Mouse (Mus musculus) embryonic facial prominence, embryonic 14.5 days (tissue): ENCODE results near the gene Stard13. TPM values are rescaled to one million over a fixed set of nuclear protein-coding genes. Genes with fewer than 3 reads are reported as not detected.

Source experiments
- ATAC-seq: fragments of 200-750 bp; cut with Nextera tagmentation; 2 replicates; pipeline ENCODE4 v1.8.0; 2017; ENCODE audit warnings: low read depth, moderate number of reproducible peaks, moderate TSS enrichment
- DNase-seq: peaks from one replicate; pipeline ENCODE4 v3.0.0-alpha.2; 2015; ENCODE audit warnings: low spot score
- H3K27ac ChIP-seq: fragments of 300-500 bp; sonication (generic); replicated peaks from 2 replicates; pipeline ENCODE4 v1.5.1; 2014; ENCODE audit warnings: low read depth, mild to moderate bottlenecking, low read length, moderate library complexity
- H3K27me3 ChIP-seq: fragments of 300-500 bp; sonication (generic); replicated peaks from 2 replicates; pipeline ENCODE4 v1.6.1; 2014; ENCODE audit warnings: low read length; ENCODE audit not compliant: control insufficient read depth, insufficient read depth
- H3K36me3 ChIP-seq: fragments of 300-500 bp; sonication (generic); 2 replicates; pipeline ENCODE4 v1.6.1; 2014; ENCODE audit warnings: low read length, mixed read lengths; ENCODE audit not compliant: control insufficient read depth, insufficient read depth
- H3K4me1 ChIP-seq: fragments of 300-500 bp; sonication (generic); 2 replicates; pipeline ENCODE4 v1.6.1; 2014; ENCODE audit warnings: antibody characterized with exemption, low read length; ENCODE audit not compliant: control insufficient read depth, insufficient read depth
- H3K4me2 ChIP-seq: fragments of 300-500 bp; sonication (generic); 2 replicates; pipeline ENCODE4 v1.6.1; 2014; ENCODE audit warnings: low read depth, mild to moderate bottlenecking, low read length, moderate library complexity, mixed read lengths
- H3K4me3 ChIP-seq: fragments of 300-500 bp; sonication (generic); 2 replicates; pipeline ENCODE4 v1.5.1; 2014; ENCODE audit warnings: low read depth, mild to moderate bottlenecking, low read length
- H3K9ac ChIP-seq: fragments of 300-500 bp; sonication (generic); 2 replicates; pipeline ENCODE4 v1.6.1; 2014; ENCODE audit warnings: low read depth, mild to moderate bottlenecking, low read length, moderate library complexity, mixed read lengths
- H3K9me3 ChIP-seq: fragments of 300-500 bp; sonication (generic); 2 replicates; pipeline ENCODE4 v1.6.1; 2016; ENCODE audit warnings: low read length; ENCODE audit not compliant: control insufficient read depth
- WGBS: fragments of 180-500 bp; shearing (Covaris S2); extraction: QIAGEN DNeasy Blood & Tissue Kit; methylation state at CpG from one replicate; pipeline ENCODE4 v1.1.7; 2014; 5-methylcytosine and 5-hydroxymethylcytosine counted together
- polyA plus RNA-seq: library from polyadenylated mRNA; unstranded; fragments of >200 nt; fragmentation: Nextera tagmentation; extraction: Ambion mirVana; gene quantifications from 2 replicates; pipeline ENCODE4 v1.2.1, GENCODE M21; 2014

Stard13 gene
- polyA plus RNA-seq, 1 experiment from 2014 or later: 13.3 TPM

GRCm38 (mm10) chr5:151168191-151168590, 65.4 kb downstream of the Stard13 start:
- H3K27me3 ChIP-seq: no peaks in the 10 kb centered on the region
- H3K9ac ChIP-seq: no peak overlapping the region
- no peak overlapping the region for H3K27ac ChIP-seq
- H3K36me3 ChIP-seq: no peaks in the 10 kb centered on the region
- H3K4me3 ChIP-seq: no peak overlapping the region
- no peaks in the 10 kb centered on the region for H3K9me3 ChIP-seq
- 0 out of 2 replicates have a peak, but pooled peaks cover 3% of the 10 kb centered on the region for H3K4me1 ChIP-seq
- no peak overlapping the region for H3K4me2 ChIP-seq
- ATAC-seq: no peak
- WGBS: 90% methylated on average over 3 of the region's 3 CpGs
- DNase-seq: no peak

- no peaks in the 10 kb centered on the region for H3K27me3 ChIP-seq
- WGBS: 84% methylated on average over 6 of the region's 6 CpGs
- H3K4me3 ChIP-seq: no peak overlapping the region
- H3K9me3 ChIP-seq: no peaks in the 10 kb centered on the region
- no peak overlapping the region for H3K9ac ChIP-seq
- H3K27ac ChIP-seq: no peak overlapping the region
- DNase-seq: no peak
- H3K36me3 ChIP-seq: no peaks in the 10 kb centered on the region
- ATAC-seq: no peak
- 0 out of 2 replicates have a peak, but pooled peaks cover 3% of the 10 kb centered on the region for H3K4me1 ChIP-seq
- no peak overlapping the region for H3K4me2 ChIP-seq
Measured at GRCm38 (mm10) chr5:151167641-151168040, 66.0 kb downstream of the Stard13 start.

GRCm38 (mm10) chr5:151166266-151166665, 67.4 kb downstream of the Stard13 start:
- 68% methylated on average over 5 of the region's 5 CpGs for WGBS
- Histone ChIP-seq H3K4me1 (0 out of 2 replicates have a peak, but pooled peaks cover 3% of the 10 kb centered on the region), H3K27ac (no peak overlapping the region)

GRCm38 (mm10) chr5:151165381-151166016, 68.1 kb downstream of the Stard13 start:
- H3K4me1 ChIP-seq: 0 out of 2 replicates have a peak, but pooled peaks cover 3% of the 10 kb centered on the region
- H3K9ac ChIP-seq: no peak overlapping the region
- no peaks in the 10 kb centered on the region for H3K36me3 ChIP-seq
- ATAC-seq (no peak), DNase-seq (no peak)
- H3K4me3 ChIP-seq: no peak overlapping the region
- H3K27me3 ChIP-seq: no peaks in the 10 kb centered on the region
- no peak overlapping the region for H3K27ac ChIP-seq
- no peaks in the 10 kb centered on the region for H3K9me3 ChIP-seq
- WGBS: 80% methylated on average over 6 of the region's 6 CpGs
- no peak overlapping the region for H3K4me2 ChIP-seq

More at GRCm38 (mm10) chr5:151166266-151166665, 67.4 kb downstream of the Stard13 start:
- Histone ChIP-seq H3K9me3 (no peaks in the 10 kb centered on the region), H3K27me3 (no peaks in the 10 kb centered on the region), H3K36me3 (no peaks in the 10 kb centered on the region), H3K4me3 (no peak overlapping the region), H3K4me2 (no peak overlapping the region), H3K9ac (no peak overlapping the region)
- DNase-seq (no peak), ATAC-seq (no peak)

- H3K9me3 ChIP-seq: no peaks in the 10 kb centered on the region
- H3K36me3 ChIP-seq: no peaks in the 10 kb centered on the region
- no peaks in the 10 kb centered on the region for H3K27me3 ChIP-seq
- ATAC-seq (no peak), DNase-seq (no peak)
- 0 out of 2 replicates have a peak, but pooled peaks cover 3% of the 10 kb centered on the region for H3K4me1 ChIP-seq
- no peak overlapping the region for H3K4me3 ChIP-seq
- H3K9ac ChIP-seq: no peak overlapping the region
- 51% methylated on average over 4 of the region's 4 CpGs for WGBS
- no peak overlapping the region for H3K4me2 ChIP-seq
- H3K27ac ChIP-seq: peak overlapping the region; percentile 5; the same call in 1 of the 2 replicates
Measured at GRCm38 (mm10) chr5:151164815-151165214, 68.8 kb downstream of the Stard13 start.

- no peak overlapping the region for H3K9ac ChIP-seq
- H3K4me1 ChIP-seq: no peaks in the 10 kb centered on the region
- H3K36me3 ChIP-seq: no peaks in the 10 kb centered on the region
- no peaks in the 10 kb centered on the region for H3K9me3 ChIP-seq
- no peaks in the 10 kb centered on the region for H3K27me3 ChIP-seq
- ATAC-seq (no peak), DNase-seq (no peak)
- 95% methylated on average over 3 of the region's 3 CpGs for WGBS
- no peak overlapping the region for H3K4me2 ChIP-seq
- H3K4me3 ChIP-seq: no peak overlapping the region
- no peak overlapping the region for H3K27ac ChIP-seq
Measured at GRCm38 (mm10) chr5:151162642-151163041, 71.0 kb downstream of the Stard13 start.

GRCm38 (mm10) chr5:151155247-151155646, 78.4 kb downstream of the Stard13 start:
- ATAC-seq (no peak), DNase-seq (no peak)
- WGBS: 68% methylated on average over 1 of the region's 1 CpGs

GRCm38 (mm10) chr5:151154780-151155179, 78.9 kb downstream of the Stard13 start:
- ATAC-seq (peak; percentile 68), DNase-seq (peak; percentile 79)
- H3K36me3 ChIP-seq: no peaks in the 10 kb centered on the region
- H3K4me1 ChIP-seq: peaks cover 8% of the 10 kb centered on the region; the same call in 1 of the 2 replicates
- H3K9me3 ChIP-seq: no peaks in the 10 kb centered on the region
- H3K4me2 ChIP-seq: no peak overlapping the region
- H3K9ac ChIP-seq: no peak overlapping the region
- no peak overlapping the region for H3K27ac ChIP-seq
- H3K4me3 ChIP-seq: no peak overlapping the region
- WGBS: 22% methylated on average over 3 of the region's 3 CpGs
- H3K27me3 ChIP-seq: no peaks in the 10 kb centered on the region

More at GRCm38 (mm10) chr5:151155247-151155646, 78.4 kb downstream of the Stard13 start:
- Histone ChIP-seq H3K36me3 (no peaks in the 10 kb centered on the region), H3K4me3 (no peak overlapping the region), H3K27ac (no peak overlapping the region), H3K4me1 (peaks cover 8% of the 10 kb centered on the region; the same call in 1 of the 2 replicates), H3K4me2 (no peak overlapping the region), H3K9me3 (no peaks in the 10 kb centered on the region), H3K27me3 (no peaks in the 10 kb centered on the region), H3K9ac (no peak overlapping the region)

- DNase-seq: no peak
- 54% methylated on average over 4 of the region's 4 CpGs for WGBS
Measured at GRCm38 (mm10) chr5:151154030-151154429, 79.6 kb downstream of the Stard13 start.

More at GRCm38 (mm10) chr5:151154030-151154429, 79.6 kb downstream of the Stard13 start:
- no peaks in the 10 kb centered on the region for H3K36me3 ChIP-seq
- no peaks in the 10 kb centered on the region for H3K27me3 ChIP-seq
- no peak overlapping the region for H3K9ac ChIP-seq
- H3K4me3 ChIP-seq: no peak overlapping the region
- peaks cover 8% of the 10 kb centered on the region; the same call in 1 of the 2 replicates for H3K4me1 ChIP-seq
- no peak overlapping the region for H3K27ac ChIP-seq
- no peak for ATAC-seq
- H3K9me3 ChIP-seq: no peaks in the 10 kb centered on the region
- H3K4me2 ChIP-seq: no peak overlapping the region
